Mouse (Mus musculus) monocyte, adult 5-6 weeks (primary cell): ENCODE results near the gene Card6. TPM values are rescaled to one million over a fixed set of nuclear protein-coding genes. Genes with fewer than 3 reads are reported as not detected.

Source experiments
- ATAC-seq: fragments of 153-309, 156-312 bp; replicated peaks from 2 replicates; pipeline ENCODE4 v1.8.0; 2017; ENCODE audit warnings: mild to moderate bottlenecking; ENCODE audit not compliant: low TSS enrichment, insufficient number of reproducible peaks, severe bottlenecking, poor library complexity, low FRiP score
- total RNA-seq: library from RNA; stranded (forward); fragments of 200-1000, 200-491, 200-594 nt; gene quantifications from 3 replicates; pipeline ENCODE4 v1.2.3, GENCODE M21; 2017

Gene Card6
- total RNA-seq, 1 experiment from 2014 or later: 22.5 TPM

DNA sequence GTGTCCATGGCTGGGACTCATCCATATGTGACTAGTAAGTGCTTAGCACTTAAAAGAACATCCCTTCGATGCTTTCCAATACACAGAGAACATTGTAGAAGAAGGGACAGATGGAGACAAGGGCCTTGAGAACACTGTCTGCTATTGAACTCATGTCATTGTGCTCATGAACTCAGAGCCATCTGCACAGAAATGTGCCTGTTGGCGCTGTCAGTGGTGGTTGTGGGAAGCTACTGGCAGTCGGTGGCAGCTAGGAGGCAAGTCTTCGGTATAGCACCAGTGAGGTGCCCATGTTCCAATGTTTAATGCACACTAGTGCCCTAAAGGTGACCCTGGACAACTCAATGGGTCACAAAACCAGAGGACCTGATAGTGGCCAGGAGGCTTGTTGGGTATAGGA lies 6.0 kb downstream of the Card6 start:
- ATAC-seq: no peak

DNA sequence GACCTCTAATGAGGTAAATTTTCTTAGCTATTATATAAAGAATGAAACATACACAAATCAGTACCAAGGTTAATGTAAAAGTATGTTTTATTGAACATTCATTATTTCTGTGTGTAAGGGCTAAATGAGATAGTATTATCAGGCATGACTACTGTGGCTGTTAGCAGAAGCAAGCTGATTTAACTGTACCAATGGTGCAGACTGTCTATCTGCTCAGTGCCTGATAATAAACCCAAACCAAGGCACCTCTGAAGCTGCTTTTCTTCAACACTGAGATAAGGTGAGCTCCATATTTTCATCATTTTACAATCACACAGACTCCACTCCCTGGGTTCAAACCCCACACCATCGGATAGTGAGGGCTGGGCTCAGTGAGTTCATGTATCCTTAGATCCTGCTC lies 11.0 kb downstream of the Card6 start:
- no peak for ATAC-seq

DNA sequence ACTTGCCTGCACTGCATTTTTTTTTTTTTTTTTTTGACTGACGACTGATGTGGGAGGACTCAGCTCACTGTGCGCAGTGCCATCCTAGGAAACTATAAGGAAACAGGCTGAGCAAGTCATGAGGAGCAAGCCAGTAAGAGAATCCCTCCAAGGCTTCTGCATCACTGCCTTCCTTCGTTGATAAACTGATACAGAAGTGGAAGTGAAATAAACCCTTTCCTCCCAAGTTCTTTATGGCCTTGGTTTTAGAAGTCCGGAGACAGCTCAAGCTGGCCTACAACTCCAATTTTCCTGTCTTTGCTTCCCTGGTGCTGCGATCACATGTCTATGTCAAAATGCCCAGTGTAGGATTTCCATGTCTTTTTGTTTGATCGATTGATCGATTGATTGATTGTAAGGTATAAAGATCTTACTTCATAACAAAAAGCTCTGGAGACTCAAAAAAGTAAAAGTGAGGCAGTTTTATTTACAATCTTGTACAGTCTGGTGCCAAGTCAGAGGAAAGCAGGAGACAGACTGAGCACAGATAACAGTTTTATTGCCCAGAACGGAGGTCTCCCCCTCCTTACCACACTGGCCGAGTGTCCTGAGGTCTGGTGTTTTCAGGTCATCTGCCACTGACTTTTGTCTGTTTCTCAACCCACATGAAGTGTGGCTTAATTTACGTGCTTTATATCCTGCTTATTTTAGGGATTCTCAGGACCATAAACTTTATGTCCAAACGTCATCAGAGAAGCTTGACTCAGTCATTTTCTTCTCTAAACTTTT lies 12.6 kb downstream of the Card6 start:
- ATAC-seq: no peak

DNA sequence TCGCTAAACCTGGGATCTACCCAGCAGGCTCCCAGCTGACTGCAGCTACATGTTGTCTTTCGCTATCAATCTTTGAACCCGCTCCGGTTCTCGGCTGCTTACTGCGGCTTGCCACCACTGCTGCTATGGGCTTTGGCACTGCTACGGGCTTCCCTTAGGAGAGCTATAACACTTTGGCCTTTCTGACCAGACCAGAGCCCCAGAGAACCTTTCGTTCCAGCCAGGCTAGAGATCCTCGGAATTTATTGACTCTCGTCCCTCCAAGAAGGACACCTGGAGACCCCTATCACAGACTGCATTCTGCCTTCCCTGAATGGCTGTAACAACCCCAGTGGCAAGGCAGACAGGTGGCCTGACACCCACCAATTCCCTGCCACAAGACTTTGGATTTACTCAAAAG lies 18.2 kb downstream of the Card6 start:
- ATAC-seq: no peak

DNA sequence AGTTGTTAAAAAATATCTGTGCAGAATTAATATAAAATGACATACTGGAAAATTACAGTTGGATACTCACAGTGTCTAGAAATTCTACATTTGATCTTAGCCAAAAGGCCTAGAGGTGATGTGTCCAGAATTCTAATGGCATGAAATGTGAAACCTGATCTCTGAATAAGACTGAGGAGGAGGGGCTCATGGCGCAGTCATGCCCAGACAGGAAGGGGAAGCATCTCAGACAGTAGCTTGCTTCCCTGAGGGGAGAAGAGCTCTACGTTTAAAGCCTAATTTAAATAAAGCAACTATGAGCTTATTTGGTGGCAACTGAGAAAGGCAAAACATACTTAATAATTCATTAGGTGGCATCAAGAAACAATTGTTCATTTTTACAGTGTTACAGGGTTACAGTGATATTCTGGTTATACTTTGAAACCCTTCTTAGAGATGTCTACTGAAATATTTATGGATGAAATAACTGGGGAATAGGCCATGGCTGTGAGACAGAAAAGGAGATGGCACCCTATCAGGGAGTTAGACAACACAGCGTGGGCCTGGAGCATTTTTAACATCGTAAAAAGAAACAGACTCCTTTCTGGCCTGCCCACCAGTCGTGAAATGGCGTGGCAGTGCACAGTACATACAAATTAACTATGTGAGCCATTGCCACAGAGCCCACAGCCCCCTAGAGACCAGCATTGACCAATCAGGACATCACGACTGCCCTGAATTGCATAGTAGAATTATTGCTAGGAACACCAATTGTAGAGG lies 19.3 kb downstream of the Card6 start:
- no peak for ATAC-seq

DNA sequence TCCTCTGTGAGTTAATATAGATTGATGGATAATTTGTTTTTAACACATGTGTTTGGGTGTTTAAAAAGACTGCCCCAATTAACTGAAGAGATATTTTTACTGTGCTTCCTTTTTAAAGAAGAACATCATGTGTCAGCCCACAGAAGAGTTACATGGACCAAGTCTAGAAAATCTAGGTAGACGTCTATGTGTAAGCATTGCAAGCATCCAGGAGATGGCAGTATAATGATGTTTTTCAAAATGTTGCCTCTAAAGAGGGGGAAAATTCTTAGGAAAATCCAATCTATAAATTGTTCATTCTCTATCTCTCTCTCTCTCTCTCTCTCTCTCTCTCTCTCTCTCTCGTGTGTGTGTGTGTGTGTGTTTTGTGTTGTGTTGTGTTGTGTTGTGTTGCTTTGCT lies 22.2 kb downstream of the Card6 start:
- ATAC-seq: no peak

DNA sequence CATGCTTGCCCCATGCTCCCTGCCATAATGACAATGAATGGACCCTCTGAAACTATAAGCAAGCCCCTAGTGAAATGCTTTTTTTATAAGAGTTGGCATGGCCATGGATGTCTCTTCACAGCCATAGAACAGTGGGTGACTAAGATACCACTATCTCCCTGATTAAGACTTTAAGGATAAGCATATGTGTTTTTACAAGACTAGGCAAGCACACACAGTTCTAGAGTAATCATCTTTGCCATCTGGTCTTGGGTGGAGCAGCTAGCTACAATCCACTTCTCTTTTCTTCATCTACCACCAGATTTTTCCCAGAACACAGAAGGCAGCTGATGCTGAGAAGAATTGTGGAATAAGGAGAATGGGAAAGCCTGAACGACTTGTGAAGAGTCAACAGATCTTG lies 27.1 kb downstream of the Card6 start:
- no peak for ATAC-seq

DNA sequence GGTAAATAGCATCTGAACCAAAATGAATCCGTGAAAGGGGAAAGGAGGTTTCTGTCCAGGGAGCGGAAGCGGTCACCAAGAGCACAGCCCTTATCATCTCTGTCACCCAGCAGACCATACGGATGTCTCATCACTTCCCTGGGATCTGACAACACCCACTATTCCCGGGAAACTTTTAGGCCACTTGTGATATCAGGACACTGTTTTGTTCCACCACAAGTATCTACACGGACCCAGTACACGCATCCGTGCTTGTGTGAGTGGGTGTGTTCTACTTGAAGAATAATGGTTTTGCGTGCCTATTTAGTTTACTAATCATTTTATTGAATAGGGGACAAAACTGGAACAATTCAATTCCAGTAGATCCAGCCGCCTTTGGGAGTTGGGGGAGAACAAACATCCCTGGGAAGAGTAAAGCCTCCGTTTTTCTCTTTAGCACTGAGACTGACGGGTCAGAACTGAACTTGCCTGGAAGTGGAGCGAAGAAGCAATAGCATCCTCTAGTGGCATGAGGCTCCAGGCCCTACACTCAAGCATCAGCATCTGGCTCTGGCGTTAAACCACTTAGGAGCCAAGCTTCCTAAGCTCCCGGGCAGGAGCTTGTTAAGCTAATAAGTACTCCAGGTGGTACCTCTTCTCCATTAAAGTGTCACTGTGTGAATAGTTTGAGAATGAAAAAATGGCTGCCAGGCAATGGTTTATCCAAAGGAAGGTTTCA lies 39.4 kb downstream of the Card6 start:
- no peak for ATAC-seq

DNA sequence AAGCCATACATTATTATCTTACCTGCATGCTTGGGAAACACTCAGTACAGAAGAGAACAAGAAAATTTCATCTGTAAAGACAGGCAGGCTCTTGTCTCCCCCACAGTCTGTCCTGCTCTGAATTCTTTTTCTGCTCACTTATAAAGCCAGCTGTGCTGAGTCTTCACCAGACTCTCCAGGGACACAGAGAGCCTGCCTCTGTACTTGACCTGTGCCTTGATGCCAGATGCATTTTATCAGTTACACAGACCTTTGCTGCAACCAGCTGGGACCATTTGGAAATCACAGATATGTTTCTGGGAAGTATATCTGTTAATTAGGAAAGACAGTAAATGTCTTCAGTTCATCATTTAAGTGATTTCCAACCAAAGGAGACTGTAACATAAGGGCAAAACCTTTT lies 44.7 kb downstream of the Card6 start, which contains the start of gene C7:
Gene C7 (minus strand): TSS at position 106 of the 400 bp plus-strand sequence.
- ATAC-seq: no peak

Other genes starting within 250 kb of the Card6 start
- not detected in 3 replicates for gene Mroh2b, start 209.8 kb downstream of the Card6 start, total RNA-seq
- not detected in 3 replicates for gene C7, start 44.8 kb downstream of the Card6 start, total RNA-seq
- gene Rpl37, start 8.1 kb upstream of the Card6 start, total RNA-seq: 582 to 671 TPM (median 653 TPM) in 3 replicates
- 22.9 to 33.6 TPM (median 26.5 TPM) in 3 replicates for gene Prkaa1, start 35.3 kb upstream of the Card6 start, total RNA-seq
- gene Ttc33, start 77.0 kb upstream of the Card6 start, total RNA-seq: 22.5 to 48.1 TPM (median 41.8 TPM) in 3 replicates
- 24.1 to 40.3 TPM (median 24.5 TPM) in 3 replicates for gene Ptger4, start 135.6 kb upstream of the Card6 start, total RNA-seq